Mouse (Mus musculus) liver, embryonic 12.5 days (tissue): Measurements from ENCODE around the gene Cnst. TPM values are rescaled to one million over a fixed set of nuclear protein-coding genes. Genes with fewer than 3 reads are reported as not detected.
"Not testable (repeated sequence)": the region's sequence is repeated elsewhere in the genome, so short reads cannot be mapped to it uniquely, and the experiment has no call there.

Experiments used
- ATAC-seq: fragments of 200-750 bp; cut with Nextera tagmentation; 2 replicates; pipeline ENCODE4 v1.8.0; 2017; ENCODE audit warnings: moderate number of reproducible peaks, mild to moderate bottlenecking, moderate library complexity
- H3K27ac ChIP-seq: fragments of 300-500 bp; sonication (generic); 2 replicates; pipeline ENCODE4 v1.5.1; 2016; ENCODE audit warnings: mild to moderate bottlenecking
- H3K27me3 ChIP-seq: fragments of 300-500 bp; sonication (generic); replicated peaks from 2 replicates; pipeline ENCODE4 v1.6.1; 2016; ENCODE audit warnings: mild to moderate bottlenecking, moderate library complexity
- H3K36me3 ChIP-seq: fragments of 300-500 bp; sonication (generic); 2 replicates; pipeline ENCODE4 v1.6.1; 2016; ENCODE audit warnings: mild to moderate bottlenecking, moderate library complexity
- H3K4me1 ChIP-seq: fragments of 300-500 bp; sonication (generic); 2 replicates; pipeline ENCODE4 v1.6.1; 2016
- H3K4me2 ChIP-seq: fragments of 300-500 bp; sonication (generic); 2 replicates; pipeline ENCODE4 v1.6.1; 2016; ENCODE audit warnings: mild to moderate bottlenecking, moderate library complexity
- H3K4me3 ChIP-seq: fragments of 300-500 bp; sonication (generic); 2 replicates; pipeline ENCODE4 v1.5.1; 2016; ENCODE audit warnings: mild to moderate bottlenecking, moderate library complexity
- H3K9ac ChIP-seq: fragments of 300-500 bp; sonication (generic); 2 replicates; pipeline ENCODE4 v1.6.1; 2016; ENCODE audit warnings: mild to moderate bottlenecking, moderate library complexity
- H3K9me3 ChIP-seq: fragments of 300-500 bp; sonication (generic); replicated peaks from 2 replicates; pipeline ENCODE4 v1.6.1; 2016; ENCODE audit warnings: mild to moderate bottlenecking, moderate library complexity
- WGBS: fragments of 180-500 bp; shearing (Covaris S2); methylation state at CpG from one replicate; pipeline ENCODE4 v1.1.7; 2016; ENCODE audit not compliant: insufficient replicate concordance; 5-methylcytosine and 5-hydroxymethylcytosine counted together
- polyA plus RNA-seq: library from polyadenylated mRNA; unstranded; fragments of >200 nt; fragmentation: Nextera tagmentation; extraction: Ambion mirVana; gene quantifications from 2 replicates; pipeline ENCODE4 v1.2.1, GENCODE M21; 2016

The Cnst gene
- polyA plus RNA-seq, 1 experiment from 2014 or later = 18.7 TPM

GRCm38 (mm10) chr1:179628438-179629106, 82.4 kb downstream of the Cnst start:
- H3K4me2 ChIP-seq = peak overlapping the region; percentile 41
- H3K4me3 ChIP-seq = no peak overlapping the region
- ATAC-seq = peak; percentile 79
- peak overlapping the region; percentile 37; the same call in 1 of the 2 replicates for H3K27ac ChIP-seq
- peaks cover 18% of the 10 kb centered on the region for H3K36me3 ChIP-seq
- no peaks in the 10 kb centered on the region for H3K27me3 ChIP-seq
- 30% methylated on average over 8 of the region's 8 CpGs for whole genome bisulfite sequencing
- peaks cover 19% of the 10 kb centered on the region for H3K4me1 ChIP-seq
- no peak overlapping the region for H3K9ac ChIP-seq
- H3K9me3 ChIP-seq = no peaks in the 10 kb centered on the region

- no peak overlapping the region for H3K9ac ChIP-seq
- ATAC-seq = no peak
- no peaks in the 10 kb centered on the region for H3K9me3 ChIP-seq
- H3K4me2 ChIP-seq = no peak overlapping the region
- H3K4me3 ChIP-seq = no peak overlapping the region
- H3K27ac ChIP-seq = no peak overlapping the region
- H3K4me1 ChIP-seq = peaks cover 19% of the 10 kb centered on the region
- H3K36me3 ChIP-seq = peaks cover 14% of the 10 kb centered on the region
- WGBS = 79% methylated on average over 5 of the region's 5 CpGs
- no peaks in the 10 kb centered on the region for H3K27me3 ChIP-seq
Measured at GRCm38 (mm10) chr1:179629276-179629675, 83.1 kb downstream of the Cnst start.

DNA sequence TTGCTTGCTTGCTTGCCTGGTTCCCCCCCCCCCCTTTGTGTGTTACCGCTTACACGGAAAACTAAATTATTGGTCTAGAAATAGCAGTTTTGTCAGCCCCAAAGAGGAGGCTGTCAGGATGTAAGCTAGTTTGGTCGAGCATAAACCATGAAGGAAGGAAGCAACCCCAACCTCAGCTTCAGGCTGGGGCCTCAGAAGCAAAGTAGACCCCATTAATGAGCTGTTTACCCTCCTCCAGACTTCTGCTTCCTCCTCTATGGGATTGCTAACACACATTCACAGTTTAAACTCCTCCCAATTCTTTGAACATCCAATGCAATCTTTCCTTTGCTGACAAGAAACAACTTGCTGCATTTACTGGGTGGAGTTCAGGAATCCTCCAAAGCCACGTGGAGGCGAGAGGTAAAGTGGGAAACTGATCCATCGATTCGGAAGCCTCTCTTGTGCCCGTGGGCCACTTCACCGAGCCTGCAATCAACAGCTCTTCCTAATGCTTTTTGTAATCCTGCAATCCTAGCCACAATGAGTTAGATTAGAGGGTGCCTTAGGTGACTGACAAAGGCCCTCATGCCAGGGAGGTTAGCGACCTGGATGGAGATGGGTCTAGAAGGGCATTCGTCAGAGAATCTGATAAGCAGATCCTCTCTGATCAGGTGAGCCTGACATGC, 86.7 kb downstream of the Cnst start:
- Histone ChIP-seq H3K9ac (no peak overlapping the region), H3K4me3 (no peak overlapping the region), H3K9me3 (no peaks in the 10 kb centered on the region), H3K27ac (no peak overlapping the region), H3K36me3 (no peaks in the 10 kb centered on the region), H3K27me3 (no peaks in the 10 kb centered on the region), H3K4me2 (no peak overlapping the region), H3K4me1 (peaks cover 15% of the 10 kb centered on the region)
- WGBS = 66% methylated on average over 11 of the region's 11 CpGs
- ATAC-seq = no peak

DNA sequence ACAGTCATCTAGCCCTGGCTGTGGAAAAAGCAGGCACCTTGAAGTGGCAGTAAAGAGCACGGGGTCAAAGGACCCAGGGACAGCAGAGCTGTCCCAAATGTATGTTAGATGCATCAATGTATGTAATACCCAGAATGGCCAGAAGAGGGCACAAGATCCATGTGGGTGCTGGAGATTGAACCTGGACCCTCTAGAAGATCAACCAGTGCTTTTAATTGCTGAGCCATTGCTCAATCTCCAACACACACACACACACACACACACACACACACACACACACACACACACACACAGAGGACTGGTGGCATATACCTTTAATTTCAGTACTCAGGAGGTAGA, 87.2 kb downstream of the Cnst start:
- Histone ChIP-seq H3K9ac (no peak overlapping the region), H3K4me1 (peaks cover 10% of the 10 kb centered on the region), H3K27ac (no peak overlapping the region), H3K4me3 (no peak overlapping the region), H3K4me2 (no peak overlapping the region), H3K36me3 (no peaks in the 10 kb centered on the region), H3K9me3 (no peaks in the 10 kb centered on the region), H3K27me3 (no peaks in the 10 kb centered on the region)
- 0 out of 2 replicates have a peak, but pooled peaks have one; percentile 8 for ATAC-seq
- WGBS = 0% methylated on average over 1 of the region's 1 CpGs

DNA sequence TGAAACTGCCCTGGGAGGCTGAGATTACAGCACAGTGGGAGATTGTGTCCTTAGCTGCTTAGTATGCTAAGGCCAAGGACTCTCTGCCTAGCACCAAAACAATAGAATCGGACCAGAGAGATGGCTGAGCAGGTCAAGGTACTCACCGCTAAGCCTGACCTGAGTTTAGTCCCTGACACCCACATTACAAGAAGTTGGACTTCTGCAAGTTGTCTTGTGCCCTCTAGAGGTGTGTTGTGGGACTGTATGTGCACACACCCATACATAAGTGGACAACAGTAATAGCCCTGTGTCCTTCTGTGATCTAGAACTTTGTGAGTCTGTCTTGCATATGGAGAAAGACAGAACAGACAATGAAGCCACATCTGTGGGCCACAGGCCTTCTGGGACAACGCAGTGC, 88.0 kb downstream of the Cnst start:
- ATAC-seq = no peak

GRCm38 (mm10) chr1:179642726-179643125, 96.6 kb downstream of the Cnst start:
- H3K36me3 ChIP-seq = no peaks in the 10 kb centered on the region
- peaks cover 27% of the 10 kb centered on the region for H3K27me3 ChIP-seq
- no peak overlapping the region for H3K4me2 ChIP-seq
- ATAC-seq = no peak
- 60% methylated on average over 4 of the region's 4 CpGs for WGBS
- H3K9me3 ChIP-seq = no peaks in the 10 kb centered on the region
- H3K4me3 ChIP-seq = no peak overlapping the region
- no peaks in the 10 kb centered on the region for H3K4me1 ChIP-seq
- no peak overlapping the region for H3K27ac ChIP-seq
- H3K9ac ChIP-seq = no peak overlapping the region

More for the DNA sequence above, 88.0 kb downstream of the Cnst start:
- Histone ChIP-seq H3K27ac (no peak overlapping the region), H3K9ac (no peak overlapping the region), H3K36me3 (no peaks in the 10 kb centered on the region), H3K4me2 (no peak overlapping the region), H3K4me1 (peaks cover 2% of the 10 kb centered on the region), H3K27me3 (no peaks in the 10 kb centered on the region), H3K4me3 (no peak overlapping the region), H3K9me3 (no peaks in the 10 kb centered on the region)
- 75% methylated on average over 3 of the region's 3 CpGs for WGBS

DNA sequence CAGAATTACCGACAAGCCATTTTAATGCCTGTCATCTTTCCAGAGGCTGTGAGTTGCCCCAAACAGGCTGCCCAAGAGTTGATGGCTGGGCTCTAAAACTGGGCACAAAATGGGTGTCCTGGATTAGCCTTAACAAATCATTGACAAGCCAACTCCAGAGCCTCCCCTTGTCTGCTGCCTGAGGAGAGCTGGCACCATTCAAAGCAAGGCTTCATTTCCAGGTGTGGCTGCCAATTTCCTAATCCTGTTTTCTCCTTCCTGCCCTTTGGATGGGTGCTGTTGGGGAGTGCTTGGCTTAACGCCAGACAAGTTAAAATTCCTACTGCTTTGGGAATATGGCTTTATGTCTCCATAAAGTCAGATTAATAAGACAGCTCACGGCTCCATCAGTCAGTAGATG, 98.0 kb downstream of the Cnst start:
- peaks cover 5% of the 10 kb centered on the region for H3K4me1 ChIP-seq
- no peak overlapping the region for H3K4me3 ChIP-seq
- H3K36me3 ChIP-seq = no peaks in the 10 kb centered on the region
- H3K27ac ChIP-seq = no peak overlapping the region
- no peak overlapping the region for H3K9ac ChIP-seq
- WGBS = 68% methylated on average over 3 of the region's 3 CpGs
- H3K4me2 ChIP-seq = no peak overlapping the region
- H3K27me3 ChIP-seq = peaks cover 27% of the 10 kb centered on the region
- H3K9me3 ChIP-seq = no peaks in the 10 kb centered on the region
- ATAC-seq = no peak

DNA sequence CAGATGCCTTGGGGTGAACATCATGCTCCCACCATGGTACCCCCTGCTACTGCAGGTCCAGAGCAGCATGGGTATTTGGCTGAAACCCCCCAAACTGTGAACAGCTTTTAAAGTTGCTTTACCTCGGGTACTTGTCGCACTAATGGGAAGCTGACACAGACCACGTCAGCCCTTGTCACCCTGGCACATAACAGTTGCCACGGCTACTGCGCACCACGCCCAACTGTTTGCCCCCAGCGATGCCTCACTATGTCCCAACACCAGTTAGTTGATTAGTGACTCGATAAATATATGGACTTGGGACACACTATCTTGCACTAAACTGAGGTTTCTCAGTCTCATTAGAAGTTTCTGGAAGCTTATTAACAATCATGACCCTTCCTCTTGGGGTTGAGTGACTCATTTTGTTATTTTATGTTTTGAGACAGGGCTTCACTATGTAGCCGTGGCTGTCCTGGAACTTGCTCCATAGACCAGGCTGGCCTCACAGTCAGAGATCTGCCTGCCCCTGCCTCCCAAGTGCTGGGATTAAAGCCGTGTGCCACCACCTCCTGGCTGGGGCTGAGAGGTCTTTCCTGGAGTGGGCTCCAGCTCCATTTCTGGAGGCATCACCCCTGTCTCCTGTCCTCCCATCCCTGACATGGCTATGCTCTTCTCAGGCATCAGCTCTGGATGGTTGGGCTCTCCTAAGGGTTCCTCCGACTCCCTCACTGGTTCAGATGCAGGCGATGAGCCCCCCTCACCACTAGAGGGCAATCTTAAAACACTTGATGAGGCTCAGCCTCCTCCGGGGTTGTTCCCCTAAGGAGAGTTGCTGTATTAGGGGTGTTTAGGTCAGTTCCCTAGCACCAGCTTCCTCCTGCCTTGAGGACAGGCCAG, 99.2 kb downstream of the Cnst start:
- H3K4me1 ChIP-seq = peaks cover 17% of the 10 kb centered on the region
- no peak overlapping the region for H3K27ac ChIP-seq
- no peaks in the 10 kb centered on the region for H3K9me3 ChIP-seq
- no peak overlapping the region for H3K9ac ChIP-seq
- peak; percentile 74 for ATAC-seq
- H3K4me3 ChIP-seq = no peak overlapping the region
- H3K36me3 ChIP-seq = no peaks in the 10 kb centered on the region
- WGBS = 47% methylated on average over 13 of the region's 13 CpGs
- peak overlapping the region; percentile 26 for H3K4me2 ChIP-seq
- peaks cover 27% of the 10 kb centered on the region for H3K27me3 ChIP-seq

- H3K36me3 ChIP-seq = no peaks in the 10 kb centered on the region
- peaks cover 27% of the 10 kb centered on the region for H3K27me3 ChIP-seq
- no peak overlapping the region for H3K9ac ChIP-seq
- H3K4me1 ChIP-seq = peaks cover 22% of the 10 kb centered on the region
- no peak overlapping the region for H3K27ac ChIP-seq
- H3K4me2 ChIP-seq = peak overlapping the region; percentile 26
- 22% methylated on average over 4 of the region's 4 CpGs for WGBS
- no peak for ATAC-seq
- H3K4me3 ChIP-seq = no peak overlapping the region
- H3K9me3 ChIP-seq = no peaks in the 10 kb centered on the region
Measured at GRCm38 (mm10) chr1:179645980-179646268, 99.8 kb downstream of the Cnst start.

- not testable (repeated sequence) for H3K4me2 ChIP-seq, H3K4me3 ChIP-seq, H3K36me3 ChIP-seq, H3K9ac ChIP-seq, H3K27ac ChIP-seq, ATAC-seq, H3K9me3 ChIP-seq
- Histone ChIP-seq H3K4me1 (peaks cover 22% of the 10 kb centered on the region), H3K27me3 (peaks cover 16% of the 10 kb centered on the region)
- 52% methylated on average over 4 of the region's 5 CpGs for WGBS
Measured at GRCm38 (mm10) chr1:179648678-179649077, 102.5 kb downstream of the Cnst start.

GRCm38 (mm10) chr1:179649324-179649723, 103.2 kb downstream of the Cnst start:
- WGBS = 25% methylated on average over 3 of the region's 3 CpGs

DNA sequence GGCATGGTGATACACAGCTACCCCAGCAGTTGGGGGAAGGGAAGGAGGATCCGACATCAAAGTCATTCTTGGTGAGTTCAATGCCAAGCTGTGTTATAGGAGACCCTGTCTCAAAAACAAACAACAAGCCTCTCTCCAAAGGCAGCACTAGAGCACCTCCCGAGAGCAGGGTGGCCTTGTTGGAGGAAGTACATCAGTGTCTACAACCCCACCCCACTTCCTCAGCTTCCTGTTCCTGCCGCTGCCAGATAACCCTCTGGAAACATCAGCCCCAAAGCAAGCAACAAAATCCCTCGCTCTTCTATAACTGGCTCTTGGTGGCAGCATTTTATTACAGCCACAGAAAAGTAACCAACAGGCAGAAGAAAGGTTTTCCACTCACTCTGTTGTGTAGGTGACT, 104.1 kb downstream of the Cnst start:
- no peak overlapping the region for H3K27ac ChIP-seq
- ATAC-seq = no peak
- no peak overlapping the region for H3K4me2 ChIP-seq

More at GRCm38 (mm10) chr1:179649324-179649723, 103.2 kb downstream of the Cnst start:
- peaks cover 22% of the 10 kb centered on the region for H3K4me1 ChIP-seq
- ATAC-seq = peak; percentile 63
- peaks cover 10% of the 10 kb centered on the region for H3K27me3 ChIP-seq
- H3K27ac ChIP-seq = no peak overlapping the region
- no peak overlapping the region for H3K4me3 ChIP-seq
- no peak overlapping the region for H3K4me2 ChIP-seq
- no peaks in the 10 kb centered on the region for H3K36me3 ChIP-seq
- H3K9me3 ChIP-seq = no peaks in the 10 kb centered on the region
- H3K9ac ChIP-seq = no peak overlapping the region

More for the DNA sequence above, 104.1 kb downstream of the Cnst start:
- Histone ChIP-seq H3K36me3 (no peaks in the 10 kb centered on the region), H3K4me3 (no peak overlapping the region), H3K9me3 (no peaks in the 10 kb centered on the region), H3K9ac (no peak overlapping the region), H3K27me3 (peaks cover 9% of the 10 kb centered on the region), H3K4me1 (peaks cover 22% of the 10 kb centered on the region)
- 13% methylated on average over 4 of the region's 4 CpGs for WGBS
